Mouse (Mus musculus) spleen, embryonic (tissue): Measurements from ENCODE around the gene Gcsh.

Source experiments
- CTCF ChIA-PET: fragments of 350-600 bp; sonication (Branson Sonifier 250); formaldehyde crosslinking; loops from one replicate; lab custom pipeline; 2022; lab: Charles Lee

Gene Gcsh

DNA sequence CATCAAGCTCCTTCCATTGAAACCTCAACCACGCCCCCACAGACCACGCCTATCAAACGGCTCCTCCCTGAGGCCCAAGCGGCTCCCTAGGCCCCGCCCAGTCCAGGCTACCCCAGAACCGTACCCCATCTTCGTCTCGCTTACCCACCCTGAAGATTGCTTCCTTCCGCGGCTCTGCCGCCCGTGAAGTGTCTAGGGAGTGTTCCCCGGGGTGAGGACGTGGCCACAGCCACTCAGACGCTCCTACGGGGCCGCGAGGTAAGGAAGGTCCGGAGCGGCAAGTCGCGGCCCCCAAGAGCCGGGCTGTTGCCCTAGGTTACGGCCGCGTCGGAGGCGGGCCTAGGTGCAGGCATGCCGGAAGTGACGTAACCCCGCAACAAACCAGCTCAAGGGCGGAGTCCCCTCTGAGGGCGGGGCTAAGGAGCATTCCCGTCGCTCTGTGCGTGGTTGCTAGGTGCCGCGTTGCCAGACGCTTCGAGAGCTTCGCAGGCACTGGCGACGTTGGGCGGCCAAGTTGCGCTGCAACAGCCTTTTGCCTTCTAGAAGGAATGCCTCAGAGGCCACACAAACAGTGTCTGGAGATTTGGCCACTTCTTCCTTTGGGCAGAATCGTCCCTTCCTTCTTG is 14.6 kb downstream of the Gcsh start, which contains the start of gene 1700030J22Rik:
Gene 1700030J22Rik (minus strand): TSS at position 329 of the 626 bp plus-strand sequence.
- CTCF ChIA-PET: no interaction called here

DNA sequence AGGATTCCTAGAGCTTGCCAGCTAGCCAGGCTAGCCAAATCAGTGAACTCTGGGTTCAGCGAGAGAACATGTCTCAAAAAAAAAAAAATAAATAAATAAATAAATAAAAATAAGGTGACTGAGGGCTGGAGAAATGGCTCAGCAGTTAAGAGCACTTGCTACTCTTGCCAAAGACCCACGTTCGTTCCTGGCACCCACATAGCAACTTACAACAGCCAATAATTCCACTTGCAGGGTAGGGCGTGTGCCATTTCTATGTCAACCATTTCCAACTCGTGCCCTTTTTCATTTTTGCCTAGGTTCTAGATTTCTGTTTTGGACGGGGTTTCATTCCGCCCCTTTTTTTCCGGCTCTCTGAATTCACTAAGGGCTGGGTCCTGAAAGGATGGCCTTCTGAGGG is 15.3 kb downstream of the Gcsh start:
- CTCF ChIA-PET: no interaction called here

GRCm38 (mm10) chr8:116975606-116976005 is 17.7 kb downstream of the Gcsh start:
- CTCF ChIA-PET: no interaction called here

DNA sequence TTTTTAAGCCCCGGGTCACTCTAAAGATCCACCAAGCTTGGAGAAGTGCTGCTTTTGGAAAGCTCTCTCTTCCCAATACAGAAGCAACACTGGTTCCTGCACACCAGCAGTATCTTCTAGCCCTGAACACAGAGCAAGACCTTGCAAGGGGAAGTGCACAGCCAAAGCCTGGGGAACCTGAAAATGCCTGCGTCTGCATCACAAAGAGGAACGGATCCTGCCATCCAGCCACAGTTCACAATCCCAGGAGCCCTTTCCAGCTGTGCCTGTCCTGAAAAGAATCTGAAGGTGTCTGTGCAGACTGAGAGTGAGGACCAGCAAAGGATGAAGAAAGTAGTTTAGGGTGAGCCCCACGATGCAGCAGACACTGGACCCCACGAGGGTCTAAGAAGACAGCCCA is 18.3 kb downstream of the Gcsh start:
- CTCF ChIA-PET: no interaction called here

DNA sequence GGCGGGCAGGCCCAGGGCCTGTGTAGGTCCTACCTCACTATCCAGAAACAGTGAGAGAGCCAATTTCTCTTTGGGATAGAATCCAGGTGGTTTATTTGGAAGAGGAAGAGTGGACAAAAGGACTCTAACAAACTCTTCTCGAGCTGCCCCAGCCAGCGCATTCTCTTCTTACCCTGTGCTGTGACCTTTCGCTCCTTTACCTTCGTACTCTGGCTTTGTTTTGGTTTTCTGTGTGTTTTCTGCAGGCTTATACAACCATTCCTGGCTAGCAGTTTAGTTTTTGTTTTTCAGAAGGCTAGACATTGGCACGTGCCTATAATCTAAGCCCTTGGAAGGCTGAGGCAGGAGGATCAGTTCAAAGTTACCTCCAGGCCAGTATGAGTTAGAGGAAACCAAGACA is 23.8 kb downstream of the Gcsh start:
- CTCF ChIA-PET: no interaction called here

- CTCF ChIA-PET: no interaction called here
Observed at GRCm38 (mm10) chr8:116954415-116954814, 38.9 kb downstream of the Gcsh start.

DNA sequence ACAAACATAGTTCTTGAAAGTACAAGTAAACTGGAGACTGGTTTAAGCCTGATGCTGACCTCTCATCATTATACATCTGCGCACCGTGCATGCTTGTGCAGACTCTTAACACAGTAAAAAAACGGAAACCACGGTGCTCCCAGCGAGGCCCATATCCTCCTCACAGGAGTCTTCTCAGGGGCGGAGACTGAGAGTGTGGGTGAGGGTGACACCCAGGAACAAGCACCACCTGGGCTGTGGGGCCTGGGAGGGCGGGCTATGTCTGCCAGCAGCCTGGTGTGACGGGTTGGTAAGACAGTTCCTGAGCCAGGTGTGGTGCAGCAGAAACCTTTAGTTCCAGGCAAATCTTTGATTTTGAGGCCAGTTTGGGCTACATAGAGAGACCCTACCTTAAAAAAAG is 40.9 kb downstream of the Gcsh start:
- CTCF ChIA-PET: no interaction called here

GRCm38 (mm10) chr8:116951778-116952177 is 41.6 kb downstream of the Gcsh start:
- CTCF ChIA-PET: no interaction called here

DNA sequence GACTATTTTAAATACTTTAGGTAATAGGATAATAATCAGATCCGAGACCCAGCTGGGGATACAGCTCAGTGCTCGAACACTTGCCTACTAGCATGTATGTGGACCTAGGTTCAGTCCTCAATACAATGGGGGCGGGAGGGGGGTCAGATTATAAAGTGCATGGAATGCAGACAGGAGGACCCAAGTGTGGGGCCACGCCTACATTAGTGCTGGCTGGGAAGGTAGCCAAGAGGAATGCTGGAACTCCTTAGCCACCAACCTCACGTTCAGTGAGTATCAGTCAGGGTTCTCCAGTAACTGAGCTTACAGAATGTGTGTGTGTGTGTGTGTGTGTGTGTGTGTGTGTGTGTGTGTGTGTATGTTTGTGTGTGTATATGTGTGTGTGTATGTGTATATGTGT is 42.0 kb downstream of the Gcsh start:
- CTCF ChIA-PET: no interaction called here

DNA sequence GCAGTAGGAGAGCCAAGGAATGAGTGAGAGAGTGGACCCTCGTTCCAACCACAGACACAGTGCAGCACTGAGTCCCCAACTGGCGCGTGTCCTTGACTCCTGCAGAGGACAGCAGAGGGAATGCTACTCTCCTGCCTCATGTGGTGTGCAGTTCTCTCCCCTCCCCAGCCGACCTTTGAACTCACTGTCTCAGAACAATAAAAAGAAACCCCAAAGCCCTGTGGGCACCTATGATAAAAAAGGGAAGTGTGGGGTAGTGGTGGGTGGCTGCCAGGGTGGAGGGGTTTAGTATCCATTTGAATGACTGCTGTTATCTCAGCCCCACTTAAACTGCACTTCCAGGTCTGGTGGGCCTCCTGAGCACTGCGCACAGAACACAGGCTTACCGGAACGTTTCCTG is 45.7 kb downstream of the Gcsh start:
- CTCF ChIA-PET: no interaction called here

GRCm38 (mm10) chr8:116946851-116947250 is 46.5 kb downstream of the Gcsh start:
- CTCF ChIA-PET: interaction anchor here (0.6 kb wide), 1 partner anchor 74 kb away, joined by 4 read pairs; no protein-coding TSS in a partner anchor

DNA sequence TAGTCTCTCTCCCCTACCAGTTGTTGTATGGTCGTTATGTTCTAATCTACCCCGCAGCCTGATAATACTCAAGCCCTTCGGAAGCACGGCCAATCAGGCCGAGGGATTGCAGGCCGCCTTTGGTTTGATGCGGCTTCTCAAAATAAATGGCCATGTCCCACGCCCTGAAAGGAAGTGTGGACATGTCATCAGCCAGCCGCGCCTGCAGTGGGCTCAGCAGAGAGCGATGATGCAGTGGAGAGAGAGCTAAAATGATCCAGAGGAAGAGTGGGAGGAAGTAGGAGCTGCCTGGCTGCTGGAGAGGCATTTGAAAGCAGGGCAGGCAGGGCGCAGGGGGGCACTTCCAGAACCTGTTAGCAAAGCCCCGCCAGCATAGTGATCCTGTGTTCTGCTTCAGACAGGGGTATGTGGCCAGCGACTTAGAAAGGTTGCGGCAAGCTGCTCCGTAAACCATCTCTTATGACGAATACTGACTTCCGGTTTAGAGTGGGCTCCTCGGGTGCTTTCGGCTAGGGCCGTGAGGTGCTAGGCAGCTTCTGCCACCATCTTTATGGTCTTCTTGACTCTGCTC is 47.0 kb downstream of the Gcsh start:
- CTCF ChIA-PET: no interaction called here

- CTCF ChIA-PET: no interaction called here
Observed at GRCm38 (mm10) chr8:116945169-116945910, 48.0 kb downstream of the Gcsh start.

DNA sequence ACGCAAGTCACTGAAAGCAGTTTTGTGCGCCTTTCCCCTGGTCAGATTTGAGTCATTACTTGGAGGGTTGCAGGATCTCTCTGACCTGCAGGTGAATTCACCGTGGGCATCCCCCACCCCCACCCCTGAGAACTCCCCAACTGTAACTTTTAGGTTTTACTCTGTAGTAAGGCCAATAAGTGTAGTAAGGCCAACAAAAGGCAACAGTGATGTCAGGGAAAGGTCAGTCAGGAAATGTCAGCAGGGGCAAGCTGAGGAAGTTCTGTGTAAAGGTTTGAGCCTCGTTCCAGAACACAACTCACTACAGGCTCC is 49.0 kb downstream of the Gcsh start:
- CTCF ChIA-PET: no interaction called here

DNA sequence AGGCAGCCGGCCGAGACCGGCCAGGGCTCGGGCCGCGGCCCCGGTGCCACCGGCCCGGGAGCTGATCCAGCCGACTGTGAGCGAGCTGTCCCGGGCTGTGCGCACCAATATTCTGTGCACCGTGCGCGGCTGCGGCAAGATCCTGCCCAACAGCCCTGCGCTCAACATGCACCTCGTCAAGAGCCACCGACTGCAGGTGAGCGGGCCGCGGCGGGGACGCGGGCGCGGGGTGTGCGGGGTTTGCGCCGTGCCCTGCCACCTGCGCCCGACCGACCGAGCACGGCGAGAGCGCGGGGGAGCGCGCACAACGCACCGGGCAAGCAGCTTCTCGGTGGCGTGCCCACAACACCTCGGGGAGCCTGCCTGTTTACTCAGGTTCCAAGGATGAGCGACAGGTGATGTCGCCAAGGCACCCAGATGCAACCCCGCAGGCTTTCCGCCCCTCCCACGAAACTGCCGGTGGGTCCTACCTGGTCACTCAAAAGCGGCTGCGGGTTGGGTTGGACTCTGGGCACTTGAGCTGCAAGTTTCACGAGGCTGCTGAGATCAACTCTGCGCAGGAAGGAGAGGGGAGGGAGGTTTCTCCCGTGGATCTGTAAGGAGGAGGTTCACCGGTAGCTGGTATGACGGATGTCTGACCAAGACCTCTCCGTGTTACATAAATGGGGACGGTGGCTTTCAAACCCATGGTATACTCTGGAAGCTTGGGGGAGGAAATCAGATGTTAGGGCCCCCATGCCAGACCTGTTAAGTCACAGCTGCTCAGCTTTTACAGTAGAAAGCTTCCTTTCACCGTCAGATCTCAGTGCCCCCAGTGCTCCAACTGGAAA is 49.6 kb downstream of the Gcsh start:
- CTCF ChIA-PET: no interaction called here

GRCm38 (mm10) chr8:116943161-116943554 is 50.2 kb downstream of the Gcsh start, which contains the start of gene Atmin:
Gene Atmin (plus strand): TSS chr8:116943393.
- CTCF ChIA-PET: no interaction called here

- CTCF ChIA-PET: no interaction called here
Observed at GRCm38 (mm10) chr8:116942284-116943058, 50.9 kb downstream of the Gcsh start.

- CTCF ChIA-PET: no interaction called here
Observed at GRCm38 (mm10) chr8:116935506-116935905, 57.8 kb downstream of the Gcsh start.

GRCm38 (mm10) chr8:116934976-116935375 is 58.4 kb downstream of the Gcsh start:
- CTCF ChIA-PET: interaction anchor here (0.6 kb wide), 1 partner anchor 102 kb away, joined by 24 read pairs; no protein-coding TSS in a partner anchor
